Mouse (Mus musculus): ENCODE data around the gene Foxp1.

GRCm38 (mm10) chr6:99340902-99341301, 181.6 kb downstream of the Foxp1 start:
- TF ChIP-seq GATA1 (IDR thresholded peaks at IDR 0.05; ENCODE audit: borderline replicate concordance, low read length) = no peak
- TF ChIP-seq FLI1 (IDR thresholded peaks at IDR 0.05; ENCODE audit: low read length) = no peak
